Mouse (Mus musculus) thymus, adult 2 months (tissue): Measurements from ENCODE around the gene Ugt1a6b. TPM values are rescaled to one million over a fixed set of nuclear protein-coding genes. Genes with fewer than 3 reads are reported as not detected.

ENCODE experiments used
- DNase-seq: peaks from one replicate; pipeline ENCODE4 v3.0.0; 2021
- H3K27ac ChIP-seq: fragments of 200-500 bp; 2 replicates; pipeline ENCODE4 v1.5.1; 2012; ENCODE audit warnings: low read length, control low read depth; ENCODE audit not compliant: control insufficient read depth, insufficient read depth
- H3K27me3 ChIP-seq: fragments of 200-500 bp; 2 replicates; pipeline ENCODE4 v1.6.1; 2012; ENCODE audit warnings: mild to moderate bottlenecking, low read length, moderate library complexity, mixed read lengths; ENCODE audit not compliant: control insufficient read depth, insufficient read depth
- H3K36me3 ChIP-seq: fragments of 200-500 bp; 2 replicates; pipeline ENCODE4 v1.6.1; 2012; ENCODE audit warnings: mild to moderate bottlenecking, low read length, moderate library complexity; ENCODE audit not compliant: control insufficient read depth, insufficient read depth
- H3K4me1 ChIP-seq: fragments of 200-500 bp; replicated peaks from 2 replicates; pipeline ENCODE4 v1.6.1; 2012; ENCODE audit warnings: low read length; ENCODE audit not compliant: control insufficient read depth, insufficient read depth
- H3K4me3 ChIP-seq: fragments of 200-500 bp; 2 replicates; pipeline ENCODE4 v1.5.1; 2012; ENCODE audit warnings: mild to moderate bottlenecking, low read length, control low read depth, moderate library complexity; ENCODE audit not compliant: control insufficient read depth, insufficient read depth
- CTCF ChIP-seq: fragments of 200-500 bp; IDR thresholded peaks from 2 replicates; pipeline ENCODE4 v1.5.1; 2012; ENCODE audit warnings: mild to moderate bottlenecking, control low read depth, low read length, moderate library complexity, borderline replicate concordance; ENCODE audit not compliant: control insufficient read depth, poor library complexity, insufficient read depth; ENCODE audit errors: extremely low read depth
- POLR2A ChIP-seq: fragments of 200-500 bp; IDR thresholded peaks from 2 replicates; pipeline ENCODE4 v1.6.1; 2012; ENCODE audit warnings: mild to moderate bottlenecking, low read length, control low read depth, moderate library complexity; ENCODE audit not compliant: control insufficient read depth, poor library complexity, insufficient read depth; ENCODE audit errors: extremely low read depth
- WGBS: fragments of 180-500 bp; shearing (Covaris S2); methylation state at CpG from one replicate; pipeline ENCODE4 v1.1.7; 2018; 5-methylcytosine and 5-hydroxymethylcytosine counted together
- polyA plus RNA-seq: library from polyadenylated mRNA; depleted of rRNA; stranded (reverse); fragments of >200 nt; gene quantifications from 2 replicates; pipeline ENCODE4 v1.2.3, GENCODE M21; 2012

The Ugt1a6b gene
- polyA plus RNA-seq, 1 experiment: 1.3 TPM

DNA sequence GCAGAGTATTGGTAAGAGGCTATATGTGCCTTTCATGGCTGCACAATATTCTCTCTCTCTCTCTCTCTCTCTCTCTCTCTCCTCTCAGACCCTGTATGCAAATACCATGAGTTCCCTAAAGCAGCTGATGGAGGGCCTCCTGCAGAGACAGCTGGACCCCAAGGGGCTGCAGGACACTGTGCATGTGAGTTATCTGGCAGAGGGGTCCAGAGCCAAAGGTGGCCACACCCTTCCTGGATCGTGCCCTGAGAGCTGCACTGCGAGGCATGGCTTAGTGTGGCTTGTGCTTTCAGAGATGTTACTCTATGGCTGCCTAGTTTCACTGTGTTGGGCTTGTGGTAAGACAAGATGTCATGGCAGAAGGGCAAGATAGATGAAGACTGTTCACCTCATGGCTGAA, 144.6 kb downstream of the Ugt1a6b start:
- 52% methylated on average over 2 of the region's 2 CpGs for WGBS
- DNase-seq: no peak
- H3K27ac ChIP-seq: no peak overlapping the region
- TF ChIP-seq POLR2A (no peak), CTCF (no peak)
- H3K36me3 ChIP-seq: no peaks in the 10 kb centered on the region
- H3K4me3 ChIP-seq: no peak overlapping the region
- H3K4me1 ChIP-seq: no peaks in the 10 kb centered on the region
- H3K27me3 ChIP-seq: no peaks in the 10 kb centered on the region

- Histone ChIP-seq H3K4me3 (no peak overlapping the region), H3K4me1 (no peaks in the 10 kb centered on the region), H3K36me3 (no peaks in the 10 kb centered on the region), H3K27me3 (no peaks in the 10 kb centered on the region), H3K27ac (no peak overlapping the region)
- WGBS: 58% methylated on average over 4 of the region's 4 CpGs
- no peak for DNase-seq
- TF ChIP-seq CTCF (no peak), POLR2A (no peak)
Observed at GRCm38 (mm10) chr1:88248658-88249057, 145.6 kb downstream of the Ugt1a6b start.

DNA sequence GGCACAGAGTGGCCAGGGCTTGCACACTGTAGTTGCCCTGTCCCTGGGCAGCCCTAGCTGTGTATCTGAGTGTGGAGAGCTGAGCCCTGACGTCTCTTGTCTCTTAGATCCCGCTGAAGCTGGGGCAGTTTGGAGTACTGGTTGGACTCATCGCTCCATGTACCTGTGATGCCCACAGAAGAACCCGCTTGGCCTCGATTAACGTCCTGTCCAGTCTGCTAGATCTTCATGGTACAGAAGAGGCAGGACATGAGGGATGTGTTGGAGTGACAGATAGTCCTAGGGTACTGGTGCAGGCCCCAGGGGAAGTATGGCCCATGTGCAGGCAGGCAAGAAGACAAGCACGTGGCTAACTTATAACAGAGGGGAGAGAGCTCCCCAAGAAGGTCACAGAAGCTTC, 146.5 kb downstream of the Ugt1a6b start:
- no peak for DNase-seq
- Histone ChIP-seq H3K27me3 (no peaks in the 10 kb centered on the region), H3K36me3 (no peaks in the 10 kb centered on the region), H3K4me1 (no peaks in the 10 kb centered on the region), H3K27ac (no peak overlapping the region), H3K4me3 (no peak overlapping the region)
- no peak for TF ChIP-seq POLR2A
- TF ChIP-seq CTCF: no peak
- WGBS: 83% methylated on average over 7 of the region's 7 CpGs

GRCm38 (mm10) chr1:88250023-88250422, 147.0 kb downstream of the Ugt1a6b start:
- TF ChIP-seq POLR2A: no peak
- DNase-seq: no peak
- Histone ChIP-seq H3K27ac (no peak overlapping the region), H3K4me3 (no peak overlapping the region), H3K36me3 (no peaks in the 10 kb centered on the region), H3K27me3 (no peaks in the 10 kb centered on the region), H3K4me1 (no peaks in the 10 kb centered on the region)
- WGBS: 89% methylated on average over 5 of the region's 5 CpGs

DNA sequence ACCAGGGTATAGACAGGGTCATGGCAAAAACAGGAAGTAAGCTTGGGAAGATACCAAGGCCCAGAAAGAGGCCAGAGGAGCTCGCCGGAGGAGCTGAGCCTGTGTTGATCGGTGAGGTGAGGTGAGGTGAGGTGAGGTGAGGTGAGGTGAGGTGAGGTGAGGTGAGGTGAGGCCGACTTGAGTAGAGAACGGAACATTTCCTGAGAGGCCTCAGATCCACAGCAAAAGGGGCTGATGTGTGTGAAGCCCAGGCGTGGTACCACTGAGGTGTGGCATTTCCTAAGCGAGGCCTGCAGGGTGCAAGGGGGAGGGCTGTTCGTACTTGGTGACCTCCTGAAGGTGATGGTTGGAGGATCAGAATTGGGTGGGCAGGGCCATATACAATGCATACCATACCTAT, 150.1 kb downstream of the Ugt1a6b start:
- no peaks in the 10 kb centered on the region for H3K36me3 ChIP-seq
- TF ChIP-seq CTCF: no peak
- no peak for TF ChIP-seq POLR2A
- H3K27ac ChIP-seq: no peak overlapping the region
- peaks cover under 1% of the 10 kb centered on the region; the same call in 1 of the 2 replicates for H3K4me1 ChIP-seq
- H3K27me3 ChIP-seq: no peaks in the 10 kb centered on the region
- no peak overlapping the region for H3K4me3 ChIP-seq
- DNase-seq: no peak
- WGBS: 63% methylated on average over 8 of the region's 8 CpGs

GRCm38 (mm10) chr1:88253540-88253939, 150.5 kb downstream of the Ugt1a6b start:
- TF ChIP-seq POLR2A: no peak
- no peak overlapping the region for H3K27ac ChIP-seq
- H3K27me3 ChIP-seq: no peaks in the 10 kb centered on the region
- no peak overlapping the region for H3K4me3 ChIP-seq
- H3K36me3 ChIP-seq: no peaks in the 10 kb centered on the region
- no peak for DNase-seq
- 77% methylated on average over 6 of the region's 6 CpGs for WGBS
- H3K4me1 ChIP-seq: peaks cover 5% of the 10 kb centered on the region

- H3K4me1 ChIP-seq: peaks cover 13% of the 10 kb centered on the region
- DNase-seq: no peak
- no peaks in the 10 kb centered on the region for H3K27me3 ChIP-seq
- no peak overlapping the region for H3K27ac ChIP-seq
- TF ChIP-seq POLR2A (no peak), CTCF (no peak)
- no peaks in the 10 kb centered on the region for H3K36me3 ChIP-seq
- 93% methylated on average over 12 of the region's 12 CpGs for WGBS
- no peak overlapping the region for H3K4me3 ChIP-seq
Observed at GRCm38 (mm10) chr1:88254793-88255465, 151.9 kb downstream of the Ugt1a6b start.

DNA sequence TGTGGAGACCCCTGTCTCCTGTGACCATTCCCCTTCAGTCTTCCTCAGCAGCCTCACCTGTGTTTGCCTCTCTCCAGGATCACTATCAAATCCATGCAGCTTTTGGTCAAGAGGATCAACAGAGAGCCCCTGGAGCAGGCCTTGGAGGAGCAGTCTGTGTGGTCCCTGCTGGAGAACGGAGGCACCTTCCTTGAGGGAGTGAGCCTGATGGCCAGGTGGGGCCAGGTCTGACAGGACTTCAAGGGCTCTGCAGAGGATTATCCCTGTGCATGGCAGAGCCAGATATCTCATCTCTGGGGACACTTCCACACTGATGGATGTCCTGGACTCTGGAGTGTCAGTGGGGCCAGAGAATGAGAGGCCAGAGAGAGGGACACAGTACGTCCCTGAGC, 152.4 kb downstream of the Ugt1a6b start:
- H3K4me1 ChIP-seq: peaks cover 18% of the 10 kb centered on the region
- no peak overlapping the region for H3K27ac ChIP-seq
- no peaks in the 10 kb centered on the region for H3K27me3 ChIP-seq
- DNase-seq: no peak
- H3K36me3 ChIP-seq: 0 out of 2 replicates have a peak, but pooled peaks cover 2% of the 10 kb centered on the region
- no peak overlapping the region for H3K4me3 ChIP-seq
- TF ChIP-seq CTCF: no peak
- 62% methylated on average over 2 of the region's 2 CpGs for WGBS
